Mouse (Mus musculus) lung, postnatal 0 days (tissue): ENCODE results near the gene Fance.

ENCODE experiments used
- CTCF ChIP-seq: IDR thresholded peaks from 2 replicates; pipeline ENCODE4 v1.5.1; 2016; ENCODE audit warnings: antibody characterized with exemption, mild to moderate bottlenecking
- EP300 ChIP-seq: IDR thresholded peaks from 2 replicates; pipeline ENCODE4 v1.6.1; 2016; ENCODE audit warnings: antibody characterized with exemption, mild to moderate bottlenecking, control low read depth

- no peak for TF ChIP-seq CTCF
- TF ChIP-seq EP300: no peak
These were observed 32.9 kb upstream of the Fance start for GRCm38 (mm10) chr17:28280423-28280800.
